9 mouse cellular contexts compared by ENCODE assay signal in genomic region chr2:128339643-128340487, GRCm38 (mm10).
DNase-seq lines count a peak whose midpoint lies in the region; ATAC-seq and TF ChIP-seq lines count a peak whose summit lies in the region.
"Had no signal": no experiment of that assay in that cellular context is flagged by ENCODE, and none has a peak within 500 bp of the region (broad histone marks: within the 10 kb centered on the region; RNA-seq: fewer than 3 reads in every experiment).

No protein-coding gene starts in this region.

- ATAC-seq in forebrain, embryonic 11.5 days (replicated peaks; ENCODE audit: low FRiP score), result 0 out of 2 replicates have a peak, but pooled peaks have one; percentile 36
- no peak for ATAC-seq in forebrain, embryonic 15.5 days (replicated peaks)
- ATAC-seq in heart, postnatal 0 days (ENCODE audit: insufficient read depth, low read depth), result no peak
- ATAC-seq in limb, embryonic 14.5 days (ENCODE audit: low FRiP score, low read depth), result peak; percentile 79
- ATAC-seq in cerebellum, adult (ENCODE audit: insufficient number of reproducible peaks, low FRiP score, low TSS enrichment), result no peak

- TF ChIP-seq POLR2A in limb, embryonic 14.5 days (IDR thresholded peaks at IDR 0.05; ENCODE audit: borderline replicate concordance, extremely low read depth, insufficient read depth, insufficient read length), result no peak

- H3K4me2 ChIP-seq in forebrain, embryonic 11.5 days (ENCODE audit: low read depth, low read length, severe bottlenecking), result no peak overlapping the region
- H3K4me2 ChIP-seq in forebrain, embryonic 15.5 days (replicated peaks), result no peak overlapping the region
- H3K4me2 ChIP-seq in heart, postnatal 0 days (ENCODE audit: low read depth, low read length), result peak overlapping the region; percentile 29
- peak overlapping the region; percentile 26 for H3K4me2 ChIP-seq in limb, embryonic 14.5 days (replicated peaks; ENCODE audit: low read depth, low read length, severe bottlenecking)

- no peak for DNase-seq in forebrain, embryonic 11.5 days (ENCODE audit: low spot score)
- peak; percentile 88 for DNase-seq in NIH3T3 (ENCODE audit: low read depth)
- peak; percentile 54 for DNase-seq in heart, postnatal 0 days (ENCODE audit: low spot score)
- DNase-seq in limb, embryonic 14.5 days (ENCODE audit: low spot score), result peak; percentile 79
- DNase-seq in spleen, adult 18-20 months, result no peak
- DNase-seq in ovary, postnatal 14 days (ENCODE audit: low spot score), result no peak

- H3K27ac ChIP-seq in forebrain, embryonic 11.5 days (ENCODE audit: low read depth, low read length), result no peak overlapping the region; the same call in 1 of the 2 replicates
- no peak overlapping the region for H3K27ac ChIP-seq in forebrain, embryonic 15.5 days (replicated peaks)
- H3K27ac ChIP-seq in heart, postnatal 0 days (ENCODE audit: low read depth), result peak overlapping the region; percentile 96
- H3K27ac ChIP-seq in limb, embryonic 14.5 days (replicated peaks; ENCODE audit: low read depth, low read length), result peak overlapping the region; percentile 73

- no peaks in the 10 kb centered on the region for H3K9me3 ChIP-seq in forebrain, embryonic 11.5 days (ENCODE audit: control insufficient read depth, low read length)
- no peaks in the 10 kb centered on the region for H3K9me3 ChIP-seq in forebrain, embryonic 15.5 days
- no peaks in the 10 kb centered on the region for H3K9me3 ChIP-seq in heart, postnatal 0 days (replicated peaks; ENCODE audit: control insufficient read depth, low read length)
- no peaks in the 10 kb centered on the region for H3K9me3 ChIP-seq in limb, embryonic 14.5 days (ENCODE audit: control insufficient read depth, low read length)

- peak; percentile 3; the same call in 1 of the 2 replicates for TF ChIP-seq EP300 in heart, postnatal 0 days (IDR thresholded peaks at IDR 0.05; ENCODE audit: low read depth)

- no peaks in the 10 kb centered on the region for H3K27me3 ChIP-seq in forebrain, embryonic 11.5 days (ENCODE audit: control insufficient read depth, insufficient read depth, low read length)
- no peaks in the 10 kb centered on the region for H3K27me3 ChIP-seq in forebrain, embryonic 15.5 days
- H3K27me3 ChIP-seq in heart, postnatal 0 days (ENCODE audit: control insufficient read depth, insufficient read depth, low read length), result no peaks in the 10 kb centered on the region
- H3K27me3 ChIP-seq in limb, embryonic 14.5 days (ENCODE audit: control insufficient read depth, insufficient read depth, low read length), result no peaks in the 10 kb centered on the region
- H3K27me3 ChIP-seq: CH12.LX had no signal

- H3K4me1 ChIP-seq in forebrain, embryonic 11.5 days (replicated peaks; ENCODE audit: control insufficient read depth, insufficient read depth, low read length), result peaks cover 8% of the 10 kb centered on the region
- peaks cover 25% of the 10 kb centered on the region for H3K4me1 ChIP-seq in forebrain, embryonic 15.5 days
- H3K4me1 ChIP-seq in heart, postnatal 0 days (ENCODE audit: control insufficient read depth, insufficient read depth), result peaks cover 38% of the 10 kb centered on the region
- H3K4me1 ChIP-seq in limb, embryonic 14.5 days (ENCODE audit: control insufficient read depth, insufficient read depth, low read length), result peaks cover 53% of the 10 kb centered on the region

- WGBS in forebrain, embryonic 11.5 days, result 37% methylated on average over 19 of the region's 19 CpGs
- WGBS in forebrain, embryonic 15.5 days, result 29% methylated on average over 19 of the region's 19 CpGs
- 30% methylated on average over 19 of the region's 19 CpGs for WGBS in heart, postnatal 0 days
- 21% methylated on average over 19 of the region's 19 CpGs for WGBS in limb, embryonic 14.5 days

- H3K4me3 ChIP-seq in forebrain, embryonic 11.5 days (ENCODE audit: low read depth, low read length), result no peak overlapping the region
- no peak overlapping the region for H3K4me3 ChIP-seq in forebrain, embryonic 15.5 days
- no peak overlapping the region for H3K4me3 ChIP-seq in heart, postnatal 0 days (ENCODE audit: low read depth, low read length)
- no peak overlapping the region for H3K4me3 ChIP-seq in limb, embryonic 14.5 days (replicated peaks; ENCODE audit: low read length)

- no peak overlapping the region for H3K9ac ChIP-seq in forebrain, embryonic 11.5 days (ENCODE audit: low read length)
- no peak overlapping the region for H3K9ac ChIP-seq in forebrain, embryonic 15.5 days (replicated peaks)
- no peak overlapping the region; the same call in 1 of the 2 replicates for H3K9ac ChIP-seq in heart, postnatal 0 days (replicated peaks; ENCODE audit: low read depth, low read length)
- H3K9ac ChIP-seq in limb, embryonic 14.5 days (ENCODE audit: low read depth, low read length, severe bottlenecking), result no peak overlapping the region

- no peak for TF ChIP-seq CTCF in heart, postnatal 0 days (IDR thresholded peaks at IDR 0.05; ENCODE audit: low read depth)

- H3K36me3 ChIP-seq in forebrain, embryonic 11.5 days (ENCODE audit: control insufficient read depth, insufficient read depth, low read length), result no peaks in the 10 kb centered on the region
- H3K36me3 ChIP-seq in forebrain, embryonic 15.5 days, result no peaks in the 10 kb centered on the region
- no peaks in the 10 kb centered on the region for H3K36me3 ChIP-seq in heart, postnatal 0 days (replicated peaks; ENCODE audit: control insufficient read depth, insufficient read depth, low read length)
- H3K36me3 ChIP-seq in limb, embryonic 14.5 days (ENCODE audit: control insufficient read depth, insufficient read depth, low read length), result no peaks in the 10 kb centered on the region

Comparison
In these comparisons a context has a peak if more than half of its experiments do, and no peak if none do; other contexts are left out.
1. ATAC-seq: peak in forebrain, embryonic 11.5 days (single experiment) and limb, embryonic 14.5 days (single experiment); none in forebrain, embryonic 15.5 days (single experiment), heart, postnatal 0 days (single experiment) and cerebellum, adult (single experiment).
2. DNase-seq: peak in NIH3T3 (single experiment), heart, postnatal 0 days (single experiment) and limb, embryonic 14.5 days (single experiment); none in forebrain, embryonic 11.5 days (single experiment), spleen, adult 18-20 months (0 of 2) and ovary, postnatal 14 days (single experiment).
3. H3K27ac ChIP-seq: peak in heart, postnatal 0 days (single experiment) and limb, embryonic 14.5 days (single experiment); none in forebrain, embryonic 11.5 days (single experiment) and forebrain, embryonic 15.5 days (single experiment).
4. H3K4me2 ChIP-seq: peak in heart, postnatal 0 days (single experiment) and limb, embryonic 14.5 days (single experiment); none in forebrain, embryonic 11.5 days (single experiment) and forebrain, embryonic 15.5 days (single experiment).